Mouse (Mus musculus): ENCODE results near the gene Bmp8a.

Gene Bmp8a

DNA sequence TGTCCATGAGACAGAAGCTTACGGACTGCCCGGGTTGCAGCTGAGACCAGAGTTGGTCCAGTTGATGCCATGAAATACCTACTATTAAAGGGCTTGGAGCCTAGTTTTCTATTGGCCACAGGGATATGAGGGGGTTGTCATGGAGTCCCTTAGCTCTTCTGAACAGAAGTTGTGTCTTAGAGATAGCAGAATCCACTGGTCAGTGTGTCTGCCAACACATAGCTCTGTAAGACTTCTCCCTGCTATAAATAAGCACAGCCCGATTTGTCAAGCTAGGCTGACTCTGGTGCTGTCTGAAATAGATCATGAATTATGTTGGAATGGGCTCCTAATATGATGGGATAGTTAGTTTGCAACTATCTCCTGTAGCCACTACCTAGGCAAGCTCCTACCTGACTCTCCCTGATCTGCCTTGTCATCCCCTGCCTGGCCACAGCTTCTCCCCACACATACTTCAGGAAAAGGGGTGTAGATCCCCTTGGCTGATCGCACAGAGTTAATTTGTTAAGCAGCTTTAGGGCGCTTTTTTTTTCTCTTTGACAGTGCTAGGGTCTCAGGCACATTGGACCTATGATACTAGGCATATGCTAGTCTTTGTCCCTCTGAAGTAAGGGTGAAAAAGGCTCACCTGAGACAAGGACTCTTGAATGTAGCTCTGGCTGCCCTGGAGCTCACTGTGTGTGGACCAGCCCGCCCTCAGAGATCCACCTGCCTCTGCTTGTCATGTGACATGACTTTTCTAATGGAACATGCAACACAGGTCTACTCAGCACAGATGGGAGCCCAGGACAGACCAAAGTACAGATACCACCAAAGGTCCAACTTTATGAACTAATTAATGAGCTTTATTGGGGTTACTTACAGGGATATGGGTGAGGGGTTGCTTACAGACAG lies 58.1 kb downstream of the Bmp8a start:
- no peak for DNase-seq

GRCm38 (mm10) chr4:123283675-123284064 lies 59.4 kb downstream of the Bmp8a start:
- peak; percentile 26 for DNase-seq

- peak; percentile 56 for DNase-seq
Observed at GRCm38 (mm10) chr4:123282915-123283674, 60.0 kb downstream of the Bmp8a start.

GRCm38 (mm10) chr4:123282500-123282899 lies 60.6 kb downstream of the Bmp8a start:
- DNase-seq, result peak; percentile 85

- no peak for DNase-seq
Observed at GRCm38 (mm10) chr4:123280117-123280516, 62.9 kb downstream of the Bmp8a start.

- no peak for DNase-seq
Observed at GRCm38 (mm10) chr4:123271063-123271462, 72.0 kb downstream of the Bmp8a start.

Measured in right cerebral cortex, postnatal 25 days (tissue).